Mouse (Mus musculus): ENCODE measurements around the gene Ints6l.
"Not testable (repeated sequence)": the region's sequence is repeated elsewhere in the genome, so short reads cannot be mapped to it uniquely, and the experiment has no call there.

Ints6l gene

DNA sequence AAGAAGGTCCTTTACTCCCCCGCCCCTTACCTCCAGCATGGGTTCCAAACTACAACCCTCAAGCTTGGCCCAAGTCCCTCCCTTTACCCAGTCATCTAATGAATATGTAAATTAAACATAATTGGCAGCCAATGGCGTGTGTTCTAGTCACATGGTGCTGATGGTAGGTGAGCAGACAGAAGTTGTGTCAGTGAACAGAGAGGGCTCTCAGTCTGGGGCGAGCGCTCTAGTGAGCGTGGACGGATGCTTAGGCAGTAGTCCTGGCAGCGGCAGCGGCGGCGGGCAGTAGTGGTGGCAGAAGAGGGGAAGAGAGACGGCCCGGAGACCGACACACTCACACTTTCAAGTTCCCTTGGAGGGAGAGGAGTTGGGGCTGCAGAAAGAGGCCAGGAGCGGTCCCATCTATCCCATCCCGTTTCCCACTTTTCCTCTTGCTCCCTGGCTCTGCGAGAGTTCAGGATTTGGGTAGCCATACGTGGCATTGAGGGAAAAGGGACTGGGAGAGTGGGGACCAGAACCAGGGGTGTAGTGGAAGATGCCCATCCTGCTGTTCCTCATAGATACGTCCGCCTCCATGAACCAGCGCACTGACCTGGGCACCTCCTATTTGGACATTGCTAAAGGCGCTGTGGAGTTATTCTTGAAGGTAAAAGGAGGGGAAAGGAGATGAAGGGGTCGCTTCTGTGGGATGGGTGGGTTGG lies at the start of gene Ints6l:
Gene Ints6l (plus strand): TSS at position 187 of the 701 bp plus-strand sequence.
- DNase-seq (ENCODE audit: low spot score): peak; percentile 80

DNA sequence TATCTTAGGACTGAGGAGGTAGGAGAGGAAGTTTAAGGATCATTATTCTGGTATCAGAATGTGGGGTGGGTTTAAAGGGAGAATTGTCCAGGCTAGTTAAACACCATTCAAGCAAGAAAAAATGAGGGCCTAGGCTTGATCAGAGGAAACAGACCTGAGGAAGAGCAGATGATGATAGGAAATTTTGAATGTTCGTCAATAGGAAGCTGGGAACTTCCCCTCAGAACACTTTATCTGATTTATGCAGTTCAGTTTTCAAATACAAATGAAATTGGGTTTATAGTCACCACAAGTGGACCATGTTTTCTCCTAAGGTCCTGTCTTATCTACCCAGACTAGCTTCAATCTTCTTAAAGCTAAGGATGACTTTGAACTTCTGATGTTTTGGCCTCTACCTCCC lies 49.2 kb upstream of the Ints6l start:
- no peak for DNase-seq (ENCODE audit: low spot score)

DNA sequence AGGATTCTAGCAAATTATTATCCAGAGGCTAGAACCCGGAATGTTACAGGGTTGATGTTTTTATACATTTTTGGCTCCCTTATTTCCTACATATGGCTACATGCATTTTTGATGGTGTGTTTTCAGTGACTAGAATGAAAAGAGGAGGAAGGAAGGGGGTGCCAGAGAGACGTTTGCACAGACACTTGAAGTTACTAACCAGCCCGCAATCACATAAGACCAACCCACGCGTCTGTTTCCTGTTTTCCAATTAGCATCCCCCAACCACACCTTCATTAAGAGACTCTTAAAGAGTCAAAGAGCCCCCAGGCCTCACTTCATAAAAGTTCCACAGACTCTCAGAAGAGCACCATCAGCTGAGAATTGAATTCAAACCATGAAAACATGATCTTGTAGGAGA lies 48.5 kb upstream of the Ints6l start:
- DNase-seq (ENCODE audit: low spot score): no peak

DNA sequence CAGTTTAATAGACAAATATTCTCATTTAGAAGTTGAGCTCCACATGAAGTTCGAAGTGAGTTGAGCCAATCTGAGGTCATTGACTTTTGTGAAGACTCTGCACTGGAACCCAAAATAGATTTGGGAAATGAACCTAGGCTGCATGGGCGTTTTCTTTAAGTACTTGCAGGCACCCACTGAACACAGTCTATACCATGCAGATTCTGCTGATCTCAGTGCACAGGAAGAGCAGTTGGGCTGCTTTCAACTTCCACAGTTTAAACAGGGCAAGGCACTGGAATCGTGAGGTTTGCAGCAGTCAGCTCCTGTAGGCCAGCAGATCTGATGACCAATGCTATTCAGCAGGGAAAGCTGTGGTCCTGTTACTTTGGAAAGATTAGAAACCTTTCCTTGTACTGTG lies 38.4 kb upstream of the Ints6l start:
- no peak for DNase-seq (ENCODE audit: low spot score)

DNA sequence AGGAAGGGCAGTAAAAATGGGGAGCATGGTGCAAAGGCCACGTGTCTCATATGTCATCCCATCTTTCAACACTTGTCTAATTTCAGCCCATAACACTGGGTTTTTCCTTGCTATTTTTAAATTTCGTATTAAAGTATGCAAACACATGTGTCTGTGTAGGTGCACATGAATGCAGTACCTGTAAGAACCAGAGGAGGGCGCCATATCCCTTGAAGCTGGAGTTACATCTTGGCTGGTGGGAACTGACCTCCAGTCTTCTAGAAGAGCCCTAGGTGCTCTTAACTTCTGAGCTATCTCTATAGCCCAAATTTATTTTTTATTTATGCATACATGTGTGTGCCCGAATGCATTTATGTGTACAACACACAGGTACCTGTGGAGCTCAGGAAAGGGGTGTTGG lies 37.1 kb upstream of the Ints6l start:
- DNase-seq (ENCODE audit: low spot score): no peak

DNA sequence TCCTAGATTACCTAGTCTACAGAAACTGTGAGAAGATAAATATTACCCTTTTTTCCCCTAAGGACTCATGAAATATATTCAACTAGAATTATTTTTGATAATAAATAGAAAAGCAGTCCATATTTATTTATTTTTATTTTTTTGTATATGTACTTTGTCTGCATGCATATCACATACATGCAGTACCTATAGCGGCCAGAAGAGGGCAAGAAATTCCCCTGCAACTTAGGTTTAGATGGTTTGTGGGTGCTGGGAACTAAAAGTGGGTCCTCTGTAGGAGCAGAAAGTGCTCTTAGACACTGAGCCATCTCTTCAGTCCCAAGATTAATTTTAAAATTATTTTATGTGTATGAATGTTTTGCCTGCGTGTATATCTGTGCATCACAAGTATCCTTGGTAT lies 24.1 kb upstream of the Ints6l start:
- no peak for DNase-seq (ENCODE audit: low spot score)

DNA sequence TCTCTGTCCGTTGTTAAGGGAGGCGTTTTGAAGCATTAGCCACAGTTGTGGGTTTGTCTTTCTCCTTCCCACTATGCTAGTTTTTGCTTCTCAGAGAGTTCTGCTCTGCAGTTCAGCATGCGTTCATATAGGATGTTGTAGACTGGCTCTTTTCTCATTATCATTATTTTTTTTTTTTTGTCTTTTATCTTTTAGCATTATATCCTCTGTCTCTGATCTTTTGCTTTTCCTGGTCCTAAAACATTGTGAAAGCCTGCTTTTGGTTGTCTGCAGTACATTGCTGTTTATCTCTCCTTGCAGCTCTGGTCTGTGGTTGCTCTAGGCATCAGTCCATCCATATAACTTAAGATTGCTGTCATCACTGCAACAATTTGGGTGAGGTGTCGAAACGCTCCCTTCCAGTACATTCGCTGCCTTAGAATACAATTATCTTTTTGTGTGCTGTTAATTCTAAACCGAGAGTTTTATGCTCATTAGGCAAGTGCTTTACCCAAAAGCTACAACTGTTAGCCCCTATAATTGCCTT lies 18.8 kb upstream of the Ints6l start:
- DNase-seq (ENCODE audit: low spot score): no peak

DNA sequence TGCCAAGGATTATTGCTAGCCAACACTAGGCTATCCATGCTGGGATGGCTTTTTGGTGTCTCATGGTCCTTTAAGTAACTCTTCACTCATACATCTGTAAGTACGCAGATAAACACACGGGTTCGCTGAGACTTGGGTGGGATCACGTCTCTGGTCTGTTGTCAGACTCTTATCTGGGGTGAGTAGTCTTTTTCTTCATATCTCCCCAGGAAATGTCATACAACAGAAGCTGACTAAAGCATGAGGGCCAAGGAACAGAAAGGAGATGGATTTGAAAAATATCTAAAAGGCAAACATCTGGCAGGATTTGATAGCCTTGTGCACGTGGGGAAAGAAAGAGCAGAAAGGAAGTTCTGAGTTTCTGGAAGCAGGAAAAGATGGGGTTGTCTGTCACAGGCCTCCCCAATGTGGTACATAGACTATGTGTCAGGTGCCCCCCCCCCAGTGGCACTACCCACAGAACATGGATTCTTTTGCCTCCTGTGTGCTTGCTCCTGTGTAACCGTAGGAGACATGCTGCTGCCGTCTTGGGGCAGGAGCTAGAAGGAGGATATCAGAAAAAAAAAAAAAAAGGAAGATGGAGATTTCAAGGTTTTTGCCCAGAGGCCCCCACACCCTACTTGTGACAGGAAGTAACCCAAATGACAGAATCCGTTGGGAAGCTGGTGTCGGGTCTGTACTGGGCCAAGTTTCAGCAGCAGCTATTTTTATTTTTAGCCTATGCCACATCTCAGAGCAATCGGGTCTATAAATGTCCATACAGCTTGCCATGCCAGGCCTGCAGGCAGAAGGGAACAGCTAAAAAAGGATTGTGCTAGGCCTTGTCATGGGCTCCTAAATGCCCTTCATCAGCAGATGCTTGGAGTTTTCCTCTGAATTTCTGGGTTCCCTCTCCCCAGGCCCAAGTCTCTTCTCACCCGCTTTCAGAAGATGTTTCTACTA lies 7.9 kb upstream of the Ints6l start:
- peak; percentile 9 for DNase-seq (ENCODE audit: low spot score)

DNA sequence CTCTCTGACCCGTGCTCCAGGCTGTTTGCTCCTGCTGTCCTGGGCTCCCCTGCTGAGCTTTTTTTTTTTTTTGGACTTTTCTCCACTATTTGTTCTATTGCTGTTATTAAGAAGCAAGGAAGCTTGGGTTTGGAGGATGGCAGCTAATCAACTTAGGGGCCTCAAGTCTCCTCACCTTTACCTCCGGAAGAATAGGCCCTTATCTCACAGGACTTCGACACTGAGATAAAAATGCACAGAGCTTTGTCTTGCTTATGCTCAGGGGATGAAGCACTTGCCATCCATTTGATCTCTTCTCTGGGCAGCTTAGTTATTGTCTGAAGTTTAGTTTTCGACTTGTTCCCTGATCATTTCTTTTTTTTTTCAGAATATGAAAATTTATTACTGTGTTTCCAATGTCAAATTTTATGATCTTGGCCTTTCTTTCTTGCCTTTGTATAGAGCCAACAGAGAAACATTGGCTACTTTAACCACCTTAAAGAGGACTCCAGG lies 7.1 kb upstream of the Ints6l start, which contains the start of gene Gm2174:
Gene Gm2174 (plus strand): TSS at position 442 of the 492 bp plus-strand sequence.
- DNase-seq (ENCODE audit: low spot score): no peak

DNA sequence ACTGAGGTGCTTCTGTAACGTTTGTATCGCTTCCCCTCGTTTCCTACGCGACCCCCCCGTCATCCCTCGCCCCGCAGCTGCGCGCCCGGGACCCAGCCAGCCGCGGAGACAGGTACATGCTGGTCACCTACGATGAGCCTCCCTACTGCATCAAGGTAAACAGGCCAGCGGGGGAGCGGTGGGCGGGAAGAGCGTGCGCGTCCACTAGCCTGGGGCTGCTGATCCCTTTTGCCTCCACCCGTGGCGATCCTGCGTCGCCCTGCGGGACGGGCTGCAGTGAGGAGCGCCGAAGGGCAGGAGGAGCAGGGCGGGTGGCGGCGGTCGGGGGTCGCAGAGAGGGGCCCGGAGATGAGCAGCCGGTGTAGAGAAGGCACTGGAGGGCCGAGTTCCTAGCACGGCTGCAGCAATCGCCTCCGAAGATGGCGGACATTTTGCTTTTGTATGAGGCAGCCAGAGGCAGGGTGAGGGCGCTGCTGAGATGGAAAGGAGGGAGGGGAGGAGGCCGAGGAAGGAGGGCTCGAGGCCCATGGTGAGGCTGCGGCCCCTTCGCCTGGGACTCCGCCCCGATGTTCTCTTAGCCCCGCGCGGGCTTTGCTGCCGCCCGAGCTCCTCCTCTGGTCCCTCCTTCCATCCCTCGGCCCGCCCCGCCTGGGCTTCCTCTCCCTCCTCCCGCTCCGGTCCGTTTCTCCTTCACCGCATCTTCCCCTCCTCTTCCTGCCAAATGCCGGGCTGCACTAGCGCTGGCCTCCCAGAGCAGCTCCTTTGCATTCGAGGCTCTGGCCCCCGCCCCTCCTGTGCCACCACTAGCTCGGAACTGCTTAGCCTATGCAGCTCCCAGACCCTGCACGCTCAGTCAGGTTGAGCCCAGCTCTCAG lies 952 bp downstream of the Ints6l start:
- peak; percentile 87 for DNase-seq (ENCODE audit: low spot score)

DNA sequence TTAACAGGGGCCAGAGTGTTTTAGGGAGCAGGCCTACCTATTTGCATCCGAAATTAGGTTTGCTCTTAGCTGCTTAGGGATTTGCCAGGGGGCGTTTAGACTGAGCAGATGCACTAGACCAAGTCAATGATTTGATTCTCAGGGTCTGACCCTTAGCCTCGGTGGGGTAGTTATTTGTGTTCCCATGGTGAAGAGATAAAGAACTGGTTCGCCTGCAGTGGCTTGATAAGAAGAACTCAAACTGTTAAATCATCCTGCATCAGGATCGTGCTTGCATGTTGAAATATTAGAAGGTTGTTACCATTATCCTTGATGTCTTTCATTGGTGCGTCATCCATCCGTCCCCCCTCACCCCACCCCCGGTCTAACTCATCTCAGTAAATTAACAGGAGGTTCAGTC lies 1.7 kb downstream of the Ints6l start:
- DNase-seq (ENCODE audit: low spot score): peak; percentile 9

DNA sequence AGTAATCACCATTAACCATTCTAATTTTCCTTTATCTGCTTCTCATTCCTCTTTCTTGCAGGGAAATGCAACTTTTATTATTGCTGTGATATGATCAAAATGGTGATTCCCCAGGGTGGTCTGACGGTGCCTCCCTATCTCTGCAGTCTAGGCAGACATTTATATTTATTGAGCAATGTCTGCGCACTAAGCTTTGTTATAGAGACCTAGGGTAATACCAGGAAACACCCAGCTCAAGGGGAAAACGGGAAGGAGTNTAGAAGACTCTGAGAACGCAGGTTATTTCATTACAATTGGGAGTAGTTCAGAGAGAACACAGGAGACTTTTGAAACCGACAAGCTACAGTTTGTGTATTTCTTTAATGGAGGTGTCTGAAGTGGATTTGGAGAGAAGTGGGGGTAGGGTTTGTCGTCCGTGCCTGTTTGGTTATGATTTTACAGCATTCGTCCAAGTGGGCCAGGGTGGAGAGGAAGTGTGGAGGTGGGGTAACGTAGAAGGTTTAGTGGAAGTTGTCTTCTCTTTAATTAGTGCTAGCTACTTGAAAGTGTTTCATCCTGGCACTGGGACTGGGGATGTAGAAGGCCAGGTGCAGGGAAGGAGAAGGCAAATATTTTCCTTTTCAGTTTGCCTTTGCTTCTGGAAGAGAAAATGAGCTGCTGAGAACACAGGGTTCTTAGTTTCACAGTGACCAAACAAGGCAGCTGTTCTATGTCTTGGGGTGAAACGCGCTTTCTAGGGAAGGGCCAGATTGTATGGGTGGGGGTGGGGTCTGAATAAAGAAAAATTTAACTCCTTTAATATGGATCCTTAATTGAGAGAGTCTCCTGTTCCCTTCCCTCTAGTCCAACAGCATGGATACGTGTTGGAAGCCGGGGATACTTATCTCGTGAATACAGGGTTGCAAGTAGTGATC lies 7.6 kb downstream of the Ints6l start:
- DNase-seq (ENCODE audit: low spot score): no peak

DNA sequence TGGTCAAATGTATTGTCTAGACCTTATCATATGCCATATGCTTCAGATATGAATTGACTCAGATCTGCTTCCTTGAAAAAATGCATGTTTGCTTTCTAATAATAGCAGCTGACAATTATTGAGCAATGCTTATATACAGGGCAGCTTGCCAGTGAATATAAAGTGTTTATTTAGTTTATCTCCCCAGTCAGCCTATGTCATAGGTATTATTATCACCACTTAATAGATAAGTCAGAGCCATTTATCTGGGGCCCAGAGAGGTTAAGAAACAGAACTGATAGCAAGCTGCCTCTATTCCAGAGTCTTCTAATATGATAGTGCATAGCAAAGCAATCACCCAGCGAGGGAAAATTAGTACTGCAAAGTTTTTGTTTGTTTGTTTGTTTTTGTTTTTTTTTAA lies 10.2 kb downstream of the Ints6l start:
- no peak for DNase-seq (ENCODE audit: low spot score)

DNA sequence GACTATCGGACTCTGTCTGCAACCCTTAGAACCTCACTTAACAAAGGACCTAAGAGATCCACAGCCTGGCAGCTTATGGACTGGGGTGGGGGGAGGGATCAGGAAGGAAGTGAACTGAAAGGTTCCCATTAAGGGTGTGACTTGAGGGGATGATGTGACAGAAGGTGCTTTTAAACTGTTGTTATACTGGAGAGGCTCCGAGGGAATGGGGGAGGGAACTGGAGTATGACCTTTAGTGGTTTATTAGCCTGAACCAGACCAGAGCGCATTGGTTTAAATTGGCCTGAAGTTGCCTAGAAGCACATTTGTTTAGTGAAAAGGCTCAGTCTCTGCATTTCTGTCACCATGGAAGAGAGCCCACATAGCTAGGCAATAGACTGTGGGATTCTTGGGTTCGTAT lies 13.0 kb downstream of the Ints6l start:
- no peak for DNase-seq (ENCODE audit: low spot score)

DNA sequence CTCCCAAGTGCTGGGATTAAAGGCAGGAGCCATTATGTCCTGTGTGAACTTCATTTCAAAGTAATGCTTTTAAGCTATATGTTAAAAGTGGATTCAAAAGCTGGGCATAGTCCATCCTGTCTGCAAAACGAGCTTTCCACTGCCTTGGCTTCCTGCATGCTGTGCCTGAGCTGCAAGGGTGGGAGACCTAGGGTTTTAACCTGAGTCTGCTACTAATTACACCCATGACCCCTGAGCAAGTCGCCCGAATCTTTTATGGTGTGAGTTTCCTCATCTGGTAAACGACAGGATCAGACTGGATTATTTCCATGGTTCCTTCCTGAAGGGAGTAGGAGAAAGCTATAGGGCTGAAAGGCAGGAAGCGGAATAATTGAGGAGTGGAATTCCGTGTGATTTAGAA lies 13.8 kb downstream of the Ints6l start:
- DNase-seq (ENCODE audit: low spot score): no peak

DNA sequence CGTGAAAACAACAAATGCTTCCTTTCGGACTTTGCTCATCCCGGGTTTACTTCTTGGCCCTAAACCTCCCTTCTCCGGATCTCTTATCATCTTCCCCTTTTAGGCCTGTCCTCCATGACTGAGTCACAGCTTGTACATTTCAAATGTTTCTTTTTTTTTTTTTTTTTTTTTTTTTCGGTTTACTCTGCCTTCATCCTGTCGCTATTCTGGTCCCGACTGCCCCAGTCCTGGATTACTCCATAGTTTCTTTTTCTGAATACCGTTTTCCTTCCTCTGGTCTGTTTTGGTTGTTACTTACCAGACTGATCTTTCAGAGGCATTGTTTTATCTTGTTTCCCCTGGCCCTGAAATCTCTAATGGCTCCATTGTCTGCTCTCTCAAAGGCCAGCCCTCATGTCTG lies 19.4 kb downstream of the Ints6l start:
- DNase-seq (ENCODE audit: low spot score): no peak

DNA sequence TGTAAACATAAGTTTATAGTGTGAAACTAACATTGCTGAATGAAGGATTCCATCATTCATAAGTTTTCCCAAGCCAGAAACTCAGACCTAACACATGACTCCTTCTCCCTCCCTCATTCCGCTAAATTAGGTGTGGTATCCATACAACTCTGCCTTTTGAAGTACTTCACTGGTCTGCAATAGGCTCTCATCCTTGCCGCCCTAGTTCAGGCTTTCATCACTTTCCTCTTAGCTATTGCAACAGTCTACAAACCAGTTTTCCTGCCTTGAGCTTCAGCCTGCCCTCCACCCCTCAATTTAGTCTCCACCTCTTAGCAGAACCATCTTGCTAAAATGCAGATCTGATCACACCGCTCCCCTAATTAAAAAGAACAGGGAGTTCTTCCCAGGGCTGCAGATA lies 22.9 kb downstream of the Ints6l start:
- no peak for DNase-seq (ENCODE audit: low spot score)

DNA sequence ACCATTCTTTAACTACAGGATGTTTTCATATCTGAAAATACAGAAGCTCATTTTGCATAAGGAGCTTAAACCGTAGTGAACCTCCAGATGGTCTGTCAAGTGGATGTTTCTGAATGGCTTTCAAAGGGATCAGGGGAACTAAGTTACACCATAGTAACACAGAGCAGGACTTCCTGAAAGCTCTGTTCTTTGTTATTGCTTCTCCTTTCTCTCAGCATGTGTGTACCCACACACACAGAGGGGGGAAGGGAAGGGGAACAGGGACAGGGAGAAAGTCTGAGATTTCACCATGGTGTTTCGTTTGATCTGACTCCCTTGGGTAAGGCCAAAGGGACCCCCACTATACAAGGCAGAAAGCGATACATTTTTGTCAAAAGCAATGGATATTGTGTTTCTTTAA lies 27.2 kb downstream of the Ints6l start:
- DNase-seq (ENCODE audit: low spot score): peak; percentile 20

DNA sequence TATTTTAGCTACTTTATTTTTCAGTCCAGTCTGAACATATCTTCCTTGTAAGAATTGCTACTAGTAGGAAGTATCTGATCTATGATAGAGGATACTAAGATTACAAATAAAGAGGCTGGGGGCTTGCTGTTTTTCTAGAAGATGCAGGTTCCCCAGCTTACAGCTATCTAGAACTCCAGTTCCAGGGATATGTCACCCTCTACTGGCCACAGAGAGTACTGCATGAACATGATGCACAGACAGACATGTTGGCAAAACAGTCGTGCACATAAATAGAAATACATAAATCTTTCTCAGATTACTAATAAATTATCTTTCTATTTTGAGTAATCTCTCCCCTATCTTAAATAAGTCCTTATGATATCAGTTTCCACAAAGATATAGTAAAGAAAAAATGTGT lies 35.1 kb downstream of the Ints6l start:
- DNase-seq (ENCODE audit: low spot score): peak; percentile 77

DNA sequence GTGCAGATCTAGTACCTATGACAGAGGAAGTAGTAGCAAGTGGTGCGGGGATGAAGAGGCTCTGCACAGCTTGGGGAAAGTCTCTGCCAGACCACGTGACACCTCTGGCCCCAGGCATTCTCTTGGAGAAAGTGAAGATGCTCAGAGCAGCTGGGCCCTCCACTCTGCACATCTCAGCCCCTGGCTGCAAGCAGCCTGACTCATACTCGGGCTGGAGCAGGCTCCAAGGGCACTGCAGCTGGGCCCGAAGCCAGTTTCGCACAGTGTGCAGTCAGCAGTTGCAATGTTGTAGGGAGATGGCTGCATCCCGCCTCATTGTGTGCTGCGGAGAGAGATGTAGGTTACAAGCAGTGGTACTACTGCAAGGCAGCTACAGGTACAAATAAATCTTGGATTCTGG lies 42.6 kb downstream of the Ints6l start:
- no peak for DNase-seq (ENCODE audit: low spot score)

DNA sequence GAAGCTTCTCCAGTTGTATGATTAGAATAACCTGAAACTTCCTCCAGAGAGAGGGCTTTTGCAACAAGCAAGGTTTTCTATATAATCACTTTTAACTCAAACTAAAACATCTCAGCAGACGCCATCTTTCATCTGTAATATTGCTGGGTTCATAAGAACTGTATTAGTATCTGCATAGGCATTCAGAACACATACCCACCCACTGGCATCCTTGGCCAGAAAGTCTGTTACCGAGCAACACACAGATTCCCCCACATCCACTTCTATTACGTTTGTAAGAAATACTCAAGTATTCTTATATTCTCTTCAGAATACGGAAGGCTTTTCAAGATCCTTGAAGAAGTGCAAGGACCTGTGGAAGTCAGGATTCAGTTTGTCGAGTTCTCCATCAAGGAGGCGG lies 69.8 kb downstream of the Ints6l start, which contains the start of gene Gm10477:
Gene Gm10477 (plus strand): TSS at position 301 of the 400 bp plus-strand sequence.
- DNase-seq (ENCODE audit: low spot score): not testable (repeated sequence)

All from layer of hippocampus, adult 11-12 months (tissue).